Mouse (Mus musculus): ENCODE measurements at regions not wholly inside any gene's neighbourhood (a gene's known extent, or its start where the extent isn't known, plus 50 kb on each side); places are given as distances from the start of the nearest gene placed in this dataset.

DNA sequence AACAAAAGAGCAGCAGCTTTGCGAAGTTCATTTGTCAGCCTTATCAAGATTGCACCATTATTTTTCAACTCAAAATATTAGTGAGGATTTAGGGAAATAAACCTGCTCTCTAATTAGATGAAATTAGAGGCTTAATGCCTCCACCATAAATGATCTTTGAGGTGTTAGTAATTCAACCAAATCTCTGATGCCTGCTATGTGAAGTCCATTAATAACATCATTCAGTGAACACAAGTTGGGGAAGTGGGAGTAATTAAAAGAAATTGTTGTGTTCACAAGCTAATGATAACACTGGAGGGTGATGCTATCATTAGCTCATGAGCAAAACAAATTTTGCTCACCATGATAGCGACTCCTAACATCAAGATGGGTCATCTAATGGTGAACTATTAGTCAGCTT is 246.0 kb downstream of the Ttc6 start:
- CTCF ChIA-PET: no interaction called here
- TF ChIP-seq CTCF (IDR thresholded peaks at IDR 0.05): no peak
- no peak for ATAC-seq
- POLR2A ChIA-PET: no interaction called here
- DNase-seq (ENCODE audit: low read depth, low spot score): no peak
- in situ Hi-C loops (cut with MboI; ENCODE audit: low pct_unique_long_range_greater_than_20kb): no loop called here
- H3K27me3 ChIP-seq: no peaks in the 10 kb centered on the region

DNA sequence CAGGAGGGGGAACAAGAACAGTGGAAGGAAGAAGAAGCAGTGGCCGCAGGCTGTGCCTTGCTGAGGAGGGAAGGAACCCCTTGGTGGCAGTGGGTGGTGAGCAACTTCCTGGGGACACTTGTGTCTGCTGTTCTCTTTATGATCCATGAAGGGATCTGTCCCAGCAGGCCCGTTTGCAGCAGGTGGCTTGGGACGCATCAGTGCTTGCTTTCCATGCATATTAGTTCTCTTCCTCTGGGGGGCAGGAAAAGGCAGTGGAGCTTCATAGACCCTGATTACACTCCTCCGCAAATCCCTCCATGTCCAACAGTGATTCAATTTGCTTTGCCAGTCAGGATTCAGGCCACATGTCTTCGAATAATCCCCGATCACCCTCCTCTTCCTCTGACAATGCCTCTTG is 259.9 kb downstream of the Ttc6 start:
- no peak for ATAC-seq
- in situ Hi-C loops (cut with MboI; ENCODE audit: low pct_unique_long_range_greater_than_20kb): no loop called here
- POLR2A ChIA-PET: no interaction called here

DNA sequence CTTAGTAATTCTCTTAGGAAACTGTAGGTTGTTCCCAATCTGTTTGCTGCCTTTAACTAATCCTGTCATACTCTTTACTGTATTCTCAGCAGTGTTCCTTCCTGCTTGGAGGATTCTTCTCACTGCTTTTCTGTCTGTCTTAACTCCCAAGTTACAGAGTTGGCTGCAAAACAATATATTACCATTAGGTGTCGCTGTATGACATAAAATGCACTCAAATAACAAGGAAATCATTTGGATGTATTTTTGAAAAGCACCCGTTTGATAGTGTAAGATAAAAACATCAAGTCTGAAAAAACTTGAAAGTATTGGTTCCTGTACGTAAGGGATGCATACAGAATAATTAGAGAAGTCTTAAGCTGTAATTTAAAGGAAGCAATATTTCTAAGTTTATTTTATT is 261.8 kb downstream of the Ttc6 start:
- DNase-seq (ENCODE audit: low read depth, low spot score) (peak; percentile 7), ATAC-seq (peak; percentile 44)
- peaks cover 9% of the 10 kb centered on the region for H3K27me3 ChIP-seq

More for the DNA sequence above, 259.9 kb downstream of the Ttc6 start:
- no peak for DNase-seq (ENCODE audit: low read depth, low spot score)
- H3K27me3 ChIP-seq: peaks cover 3% of the 10 kb centered on the region
- CTCF ChIA-PET: interaction anchor here (1.7 kb wide), 1 partner anchor 9 kb away, joined by 7 read pairs; no protein-coding TSS in a partner anchor
- TF ChIP-seq CTCF (IDR thresholded peaks at IDR 0.05): no peak

DNA sequence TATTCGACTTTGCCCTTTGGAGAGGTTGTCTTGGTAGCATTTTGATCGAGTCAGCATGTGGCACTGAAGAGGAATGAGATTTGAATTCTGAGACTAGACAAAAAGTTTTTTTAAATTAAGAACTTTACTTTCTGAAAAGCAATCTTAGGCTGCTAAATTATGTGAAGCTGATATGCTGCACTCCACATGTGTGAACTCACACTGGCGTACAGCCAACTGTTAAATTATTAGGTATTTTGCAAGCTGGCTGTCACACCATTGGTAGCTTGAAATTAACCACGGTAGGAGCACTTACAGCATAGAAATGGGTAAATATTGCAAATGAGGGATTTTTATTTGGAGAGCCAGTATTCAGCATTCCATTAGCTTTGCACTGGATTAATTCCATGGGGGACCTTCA is 278.9 kb downstream of the Ttc6 start:
- TF ChIP-seq CTCF (IDR thresholded peaks at IDR 0.05): no peak
- ATAC-seq (no peak), DNase-seq (ENCODE audit: low read depth, low spot score) (no peak)
- no peaks in the 10 kb centered on the region for H3K27me3 ChIP-seq
- ChIA-PET CTCF (no interaction called here), POLR2A (no interaction called here)
- in situ Hi-C loops (cut with MboI; ENCODE audit: low pct_unique_long_range_greater_than_20kb): loop anchor here (25.0 kb wide), 2 partner anchors 369 to 944 kb away; partner anchors contain the start of gene Sstr1

More for the DNA sequence above, 261.8 kb downstream of the Ttc6 start:
- peak; percentile 52 for TF ChIP-seq CTCF (IDR thresholded peaks at IDR 0.05)
- in situ Hi-C loops (cut with MboI; ENCODE audit: low pct_unique_long_range_greater_than_20kb): loop anchor here (25.0 kb wide), 2 partner anchors 387 to 962 kb away; partner anchors contain the start of gene Sstr1
- POLR2A ChIA-PET: no interaction called here
- CTCF ChIA-PET: interaction anchor here (0.7 to 1.0 kb wide), 4 partner anchors 14 to 1121 kb away, joined by 3 to 4 read pairs (median 3); no protein-coding TSS in a partner anchor

DNA sequence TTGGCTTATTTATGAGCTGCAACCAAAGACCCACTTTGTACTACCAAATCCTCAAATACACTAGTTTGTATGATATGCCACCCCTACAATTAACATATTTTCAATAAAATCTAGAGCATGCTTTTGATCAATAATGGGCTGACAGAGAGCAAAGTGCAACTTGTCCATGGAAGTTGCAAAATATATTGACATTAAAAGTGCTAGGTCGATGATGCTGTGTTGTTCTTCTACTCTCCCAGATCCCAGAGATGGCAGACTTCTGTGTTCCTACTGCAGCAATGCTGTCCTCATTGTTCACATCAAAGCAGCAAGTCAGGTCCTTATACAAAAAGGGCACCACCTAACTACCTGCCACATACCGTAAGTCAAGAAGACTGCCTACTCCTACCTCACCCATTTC is 307.1 kb downstream of the Ttc6 start:
- DNase-seq (ENCODE audit: low read depth, low spot score) (no peak), ATAC-seq (no peak)
- in situ Hi-C loops (cut with MboI; ENCODE audit: low pct_unique_long_range_greater_than_20kb): no loop called here
- TF ChIP-seq CTCF (IDR thresholded peaks at IDR 0.05): no peak
- ChIA-PET CTCF (no interaction called here), POLR2A (no interaction called here)
- H3K27me3 ChIP-seq: no peaks in the 10 kb centered on the region

DNA sequence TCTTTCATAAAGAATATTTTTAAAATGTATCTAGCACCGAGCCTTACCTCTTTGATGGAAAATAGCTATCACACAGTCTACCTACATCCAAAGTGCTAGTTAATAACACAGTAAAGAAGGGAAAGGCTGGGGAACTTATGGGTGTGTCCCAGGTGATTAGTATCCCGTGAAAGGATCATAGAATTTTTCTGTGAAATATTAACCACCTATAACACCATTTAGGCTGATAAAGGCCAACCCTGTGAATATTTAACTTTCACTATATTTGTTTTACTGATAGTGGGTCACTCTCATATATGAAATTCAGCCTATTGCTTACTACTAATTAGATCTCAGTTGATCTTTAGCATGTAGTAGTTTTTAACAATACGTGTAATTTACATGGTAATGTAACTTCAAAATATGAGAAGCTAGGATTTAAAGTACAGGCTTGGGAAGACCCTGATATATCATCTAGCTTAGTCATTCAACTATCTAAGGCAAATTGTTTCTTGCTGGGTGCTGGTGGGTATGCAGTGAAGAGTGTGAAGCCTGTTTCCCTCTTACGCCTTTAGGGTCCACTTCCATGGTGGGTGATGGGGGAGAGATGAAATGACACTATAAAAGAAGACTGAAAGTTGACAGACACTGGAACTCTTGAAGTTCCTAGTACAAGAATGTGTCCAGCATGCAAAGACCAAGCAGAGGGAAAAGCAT is 320.6 kb upstream of the Sstr1 start:
- ChIA-PET CTCF (no interaction called here), POLR2A (no interaction called here)
- in situ Hi-C loops (cut with MboI; ENCODE audit: low pct_unique_long_range_greater_than_20kb): no loop called here
- no peak for ATAC-seq
- no peak for TF ChIP-seq CTCF (IDR thresholded peaks at IDR 0.05)
- peaks cover 3% of the 10 kb centered on the region for H3K27me3 ChIP-seq
- DNase-seq (ENCODE audit: low read depth, low spot score): no peak

DNA sequence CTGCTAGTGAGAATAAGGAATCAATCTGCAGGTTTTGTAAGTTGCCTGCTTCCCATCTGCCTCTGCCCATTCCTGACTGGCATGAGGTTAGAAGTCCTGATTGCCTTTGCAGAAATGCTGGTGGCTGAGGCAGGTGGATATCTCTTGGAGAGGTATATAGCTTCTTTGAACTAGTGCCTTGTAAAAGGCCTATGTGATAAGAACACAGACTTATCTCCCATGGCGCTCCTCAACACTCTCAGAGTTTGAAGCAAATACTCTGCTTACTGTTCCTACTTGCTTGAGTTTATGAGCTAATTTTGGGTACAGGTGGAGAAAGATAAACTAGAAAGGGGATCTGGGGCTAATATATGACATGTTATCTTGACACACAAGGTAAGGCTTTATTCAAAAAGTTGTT is 320.0 kb upstream of the Sstr1 start:
- CTCF ChIA-PET: no interaction called here
- no peak for TF ChIP-seq CTCF (IDR thresholded peaks at IDR 0.05)
- DNase-seq (ENCODE audit: low read depth, low spot score) (no peak), ATAC-seq (no peak)
- in situ Hi-C loops (cut with MboI; ENCODE audit: low pct_unique_long_range_greater_than_20kb): no loop called here
- POLR2A ChIA-PET: no interaction called here
- peaks cover 3% of the 10 kb centered on the region for H3K27me3 ChIP-seq

DNA sequence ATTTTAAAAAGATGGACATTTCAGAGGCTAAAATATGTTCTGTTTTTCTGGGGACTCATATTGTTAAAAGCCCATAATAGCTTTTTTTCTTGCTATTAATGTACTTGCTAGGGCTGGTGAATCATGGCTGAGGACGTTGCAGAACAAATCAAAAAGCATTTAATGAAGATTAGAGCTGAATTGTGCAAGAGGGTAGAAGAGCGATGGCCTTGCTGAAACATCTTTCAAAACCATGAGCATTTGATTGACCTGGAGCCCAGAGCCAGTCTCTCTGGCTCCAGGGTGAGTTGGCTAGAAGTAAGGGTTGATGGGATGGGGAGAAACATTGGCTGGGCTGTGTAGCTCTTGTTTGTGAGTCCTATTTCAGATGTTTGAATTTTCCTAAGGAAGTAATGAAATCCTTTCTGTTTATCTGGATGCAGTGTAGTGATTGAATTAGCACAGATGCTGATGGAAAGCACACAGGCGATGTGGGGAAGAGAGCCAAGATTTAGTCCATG is 313.8 kb upstream of the Sstr1 start:
- in situ Hi-C loops (cut with MboI; ENCODE audit: low pct_unique_long_range_greater_than_20kb): no loop called here
- CTCF ChIA-PET: no interaction called here
- DNase-seq (ENCODE audit: low read depth, low spot score) (no peak), ATAC-seq (no peak)
- POLR2A ChIA-PET: no interaction called here
- H3K27me3 ChIP-seq: peaks cover 3% of the 10 kb centered on the region
- no peak for TF ChIP-seq CTCF (IDR thresholded peaks at IDR 0.05)

DNA sequence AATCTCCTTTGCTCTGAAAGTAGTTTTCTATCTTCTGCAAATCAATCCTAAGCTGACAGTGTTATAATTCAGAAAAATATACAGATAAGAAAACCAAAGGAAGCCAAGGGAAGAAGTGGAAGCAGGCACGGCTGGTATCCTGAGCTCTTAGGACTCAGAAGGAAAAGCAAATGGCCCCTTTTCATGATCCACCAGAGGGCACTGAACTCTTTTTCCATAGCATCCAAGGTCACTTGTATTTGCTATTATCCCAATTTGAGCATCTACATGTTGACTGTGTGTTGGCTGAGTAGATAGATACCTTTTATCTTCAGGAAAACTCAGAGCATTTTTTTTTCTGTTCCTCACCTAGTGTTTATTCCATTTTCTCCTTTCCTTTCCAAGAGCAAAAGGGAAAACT is 306.9 kb upstream of the Sstr1 start:
- ChIA-PET POLR2A (no interaction called here), CTCF (interaction anchor here (0.9 kb wide), 1 partner anchor 35 kb away, joined by 3 read pairs; no protein-coding TSS in a partner anchor)
- no peak for ATAC-seq
- in situ Hi-C loops (cut with MboI; ENCODE audit: low pct_unique_long_range_greater_than_20kb): no loop called here
- TF ChIP-seq CTCF (IDR thresholded peaks at IDR 0.05): no peak
- no peak for DNase-seq (ENCODE audit: low read depth, low spot score)
- peaks cover 3% of the 10 kb centered on the region for H3K27me3 ChIP-seq

DNA sequence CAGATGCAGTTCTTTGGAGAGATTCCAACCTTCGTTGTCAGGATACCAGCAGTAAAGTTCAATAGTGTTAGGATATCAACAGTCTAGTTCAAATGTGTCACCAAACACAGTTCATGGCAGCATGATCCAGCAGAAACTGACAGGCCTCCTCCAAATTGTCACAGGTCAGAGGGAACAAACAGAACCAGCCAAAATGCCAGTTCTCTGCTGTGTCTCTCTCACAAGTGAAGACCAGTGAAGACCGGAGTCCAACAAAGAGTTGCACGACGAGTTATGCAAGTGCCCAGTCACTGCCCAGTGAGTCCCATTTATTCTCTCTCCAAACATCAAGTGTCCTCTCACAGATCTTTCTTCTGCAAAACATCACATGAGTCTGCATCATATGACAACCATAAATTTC is 293.4 kb upstream of the Sstr1 start:
- POLR2A ChIA-PET: no interaction called here
- DNase-seq (ENCODE audit: low read depth, low spot score) (no peak), ATAC-seq (no peak)
- CTCF ChIA-PET: no interaction called here
- in situ Hi-C loops (cut with MboI; ENCODE audit: low pct_unique_long_range_greater_than_20kb): no loop called here
- TF ChIP-seq CTCF (IDR thresholded peaks at IDR 0.05): no peak
- peaks cover 4% of the 10 kb centered on the region for H3K27me3 ChIP-seq

DNA sequence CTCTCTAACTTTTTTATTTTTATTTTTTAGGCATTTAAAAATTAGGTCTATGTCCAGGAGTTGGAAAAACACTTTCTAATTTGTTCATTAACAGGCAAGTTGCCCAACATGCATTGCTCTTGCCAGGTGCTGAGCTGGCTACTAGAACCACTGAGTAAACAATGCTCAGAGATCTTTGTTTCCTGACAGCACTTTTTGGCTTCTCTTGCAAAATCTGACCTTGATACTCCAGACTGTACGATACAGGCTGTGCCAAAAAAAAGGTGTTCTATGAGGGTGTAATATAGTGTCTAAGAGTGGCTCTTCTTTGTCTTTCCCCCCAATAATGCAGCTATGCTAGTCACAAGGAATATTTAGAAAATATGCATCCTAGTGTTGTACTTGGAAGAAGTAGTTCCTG is 289.5 kb upstream of the Sstr1 start:
- in situ Hi-C loops (cut with MboI; ENCODE audit: low pct_unique_long_range_greater_than_20kb): no loop called here
- ChIA-PET POLR2A (no interaction called here), CTCF (no interaction called here)
- H3K27me3 ChIP-seq: peaks cover 4% of the 10 kb centered on the region
- no peak for TF ChIP-seq CTCF (IDR thresholded peaks at IDR 0.05)
- ATAC-seq (no peak), DNase-seq (ENCODE audit: low read depth, low spot score) (no peak)

DNA sequence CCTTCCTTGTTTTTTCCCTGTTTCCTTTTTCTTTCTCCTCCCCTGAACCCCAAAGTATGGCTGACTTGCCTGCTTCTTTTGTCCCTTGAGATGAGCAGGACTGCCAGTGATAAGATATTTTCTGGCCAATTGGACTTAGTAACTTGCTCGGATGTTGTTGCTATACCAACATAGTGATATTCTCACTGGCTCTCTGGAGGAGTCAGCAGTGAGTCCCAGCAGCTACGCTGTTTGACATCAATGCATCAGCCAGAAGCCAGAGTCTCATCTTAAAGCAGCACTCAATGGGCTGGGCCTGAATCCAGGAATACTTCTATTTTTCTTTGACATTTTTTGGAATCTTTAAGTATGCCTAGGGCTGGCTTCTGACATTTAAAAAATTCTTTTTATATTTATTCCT is 287.1 kb upstream of the Sstr1 start:
- ChIA-PET CTCF (no interaction called here), POLR2A (no interaction called here)
- H3K27me3 ChIP-seq: peaks cover 2% of the 10 kb centered on the region
- no peak for DNase-seq (ENCODE audit: low read depth, low spot score)
- no peak for ATAC-seq
- in situ Hi-C loops (cut with MboI; ENCODE audit: low pct_unique_long_range_greater_than_20kb): no loop called here
- no peak for TF ChIP-seq CTCF (IDR thresholded peaks at IDR 0.05)

Measured in Patski (cell line).